Mouse (Mus musculus): ENCODE measurements around the gene Suv39h2. TPM values are rescaled to one million over a fixed set of nuclear protein-coding genes. Genes with fewer than 3 reads are reported as not detected.

The Suv39h2 gene
- polyA plus RNA-seq (2014; fragmentation: Nextera tagmentation; extraction: Ambion mirVana), result 25.1 and 28.8 TPM in 2 replicates

DNA sequence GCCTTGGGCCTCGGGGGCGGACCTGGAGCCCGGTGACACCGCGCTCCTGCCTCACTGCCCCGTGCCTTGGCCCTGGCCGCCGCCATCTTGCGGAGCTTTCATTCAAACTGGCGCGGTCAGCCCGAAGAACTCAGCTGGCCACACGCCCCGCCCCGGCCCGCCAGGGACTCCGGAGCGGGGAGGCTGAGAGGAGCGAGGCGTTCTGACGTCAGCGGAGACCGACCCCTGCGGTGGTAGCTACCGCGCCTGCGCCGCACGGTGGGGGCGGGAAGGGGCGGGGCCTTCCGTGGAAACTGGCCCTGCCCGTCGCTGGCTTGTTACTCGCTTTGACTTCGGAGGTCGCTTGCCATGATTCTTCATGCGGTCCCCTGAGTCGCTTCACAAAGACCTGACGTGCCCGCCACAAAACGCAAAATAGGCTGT lies at the start of gene Suv39h2:
Suv39h2 (minus strand) TSS at position 171 of the 423 bp plus-strand sequence.
- ATAC-seq (ENCODE audit: low FRiP score, low TSS enrichment), result peak; percentile 99
- WGBS, result under 1% methylated on average over 42 of the region's 42 CpGs

DNA sequence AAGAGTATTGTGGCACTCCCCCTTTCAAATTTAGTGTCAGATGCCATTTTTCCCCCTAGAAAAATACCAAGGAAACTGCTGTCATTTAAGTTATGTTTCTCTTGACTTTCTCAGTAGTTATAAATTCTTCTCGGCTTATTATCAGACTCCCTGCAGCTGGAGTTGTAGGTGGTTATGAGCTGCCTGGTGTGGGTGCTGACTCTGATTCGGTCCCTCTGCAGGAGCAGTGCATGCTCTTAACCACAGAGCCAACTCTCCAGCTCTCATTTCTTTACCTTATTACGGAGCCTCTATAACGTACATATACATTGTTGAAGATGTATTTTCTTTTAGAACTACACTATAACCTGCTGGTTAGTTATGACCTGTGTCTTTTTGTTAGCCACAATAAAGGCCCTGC lies 47.7 kb upstream of the Suv39h2 start:
- no peak overlapping the region for H3K4me2 ChIP-seq (replicated peaks; ENCODE audit: low read depth, low read length)
- no peak overlapping the region for H3K27ac ChIP-seq (ENCODE audit: low read depth, low read length)
- no peak overlapping the region for H3K9ac ChIP-seq (ENCODE audit: low read depth, low read length)
- H3K4me3 ChIP-seq (ENCODE audit: low read length), result no peak overlapping the region
- H3K9me3 ChIP-seq (ENCODE audit: control insufficient read depth, low read length), result no peaks in the 10 kb centered on the region
- no peak for ATAC-seq (ENCODE audit: low FRiP score, low TSS enrichment)
- 87% methylated on average over 4 of the region's 4 CpGs for WGBS
- no peaks in the 10 kb centered on the region for H3K27me3 ChIP-seq (ENCODE audit: control insufficient read depth, insufficient read depth, low read length)
- H3K4me1 ChIP-seq (ENCODE audit: control insufficient read depth, insufficient read depth, low read length), result no peaks in the 10 kb centered on the region
- no peaks in the 10 kb centered on the region for H3K36me3 ChIP-seq (ENCODE audit: control insufficient read depth, insufficient read depth, low read length)

More for the DNA sequence above, at the start of gene Suv39h2:
- Histone ChIP-seq H3K9me3 (ENCODE audit: control insufficient read depth, low read length) (no peaks in the 10 kb centered on the region), H3K4me1 (ENCODE audit: control insufficient read depth, insufficient read depth, low read length) (0 out of 2 replicates have a peak, but pooled peaks cover 3% of the 10 kb centered on the region), H3K27ac (ENCODE audit: low read depth, low read length) (peak within 1 kb of the TSS; percentile 95), H3K27me3 (ENCODE audit: control insufficient read depth, insufficient read depth, low read length) (no peaks in the 10 kb centered on the region), H3K9ac (ENCODE audit: low read depth, low read length) (peak within 1 kb of the TSS; percentile 85), H3K4me2 (replicated peaks; ENCODE audit: low read depth, low read length) (peak within 1 kb of the TSS; percentile 68), H3K36me3 (ENCODE audit: control insufficient read depth, insufficient read depth, low read length) (peaks cover 6% of the 10 kb centered on the region), H3K4me3 (ENCODE audit: low read length) (peak within 1 kb of the TSS; percentile 95)

DNA sequence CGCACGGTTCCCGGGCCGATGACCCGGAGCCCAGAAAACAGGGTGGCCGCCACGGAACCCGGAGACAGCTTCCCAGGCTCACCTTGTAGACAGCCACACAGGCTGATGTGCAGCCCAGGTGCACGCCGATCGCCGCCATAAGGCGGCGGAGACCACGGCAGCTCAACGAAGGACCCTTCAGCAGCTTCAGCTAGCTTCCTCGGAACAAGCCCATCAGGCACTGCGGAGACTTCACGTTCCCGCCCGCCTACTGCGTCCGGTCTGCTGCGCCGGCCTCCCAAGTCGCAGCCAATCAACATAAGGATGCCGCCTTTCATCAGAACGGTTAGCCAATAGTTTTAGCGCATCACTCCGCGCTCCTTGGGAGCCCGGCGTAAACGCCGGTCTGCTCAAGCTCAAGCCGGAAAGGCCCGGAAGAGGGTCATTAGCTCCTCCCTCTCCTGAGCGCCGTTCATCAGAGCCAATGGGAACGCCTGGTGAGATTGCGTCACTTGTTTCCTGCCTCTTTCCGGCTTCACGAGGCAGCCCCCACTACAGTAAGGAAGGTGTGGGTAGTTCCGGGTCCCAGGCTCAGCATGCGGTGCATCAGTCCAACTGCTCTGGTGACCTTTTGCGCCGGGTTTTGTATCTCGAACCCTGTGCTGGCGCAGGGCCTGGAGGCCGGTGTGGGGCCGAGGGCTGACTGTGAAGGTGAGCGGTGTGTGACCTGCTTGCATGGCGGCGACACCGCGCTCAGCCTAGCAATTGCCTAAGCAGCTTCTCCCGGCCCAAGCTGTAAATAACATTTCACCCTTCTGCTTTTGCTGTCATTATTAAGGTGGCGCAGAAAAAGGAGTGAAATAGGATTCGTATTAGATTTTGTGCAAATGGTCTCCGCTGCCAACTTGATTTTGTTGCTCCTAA lies 38.0 kb upstream of the Suv39h2 start, which contains the start of the genes Gm45902, Hspa14 and Cdnf:
Gm45902 (minus strand) TSS at position 239 of the 903 bp plus-strand sequence.
Hspa14 (minus strand) TSS at position 263 of the 903 bp plus-strand sequence.
Cdnf (plus strand) TSS at position 479 of the 903 bp plus-strand sequence.
- Histone ChIP-seq H3K27me3 (ENCODE audit: control insufficient read depth, insufficient read depth, low read length) (no peaks in the 10 kb centered on the region), H3K9me3 (ENCODE audit: control insufficient read depth, low read length) (no peaks in the 10 kb centered on the region), H3K4me2 (replicated peaks; ENCODE audit: low read depth, low read length) (peak within 1 kb of the TSS; percentile 79), H3K9ac (ENCODE audit: low read depth, low read length) (peak within 1 kb of the TSS; percentile 88), H3K27ac (ENCODE audit: low read depth, low read length) (peak within 1 kb of the TSS; percentile 82), H3K4me3 (ENCODE audit: low read length) (peak within 1 kb of the TSS; percentile 89), H3K4me1 (ENCODE audit: control insufficient read depth, insufficient read depth, low read length) (peaks cover 9% of the 10 kb centered on the region), H3K36me3 (ENCODE audit: control insufficient read depth, insufficient read depth, low read length) (peaks cover 24% of the 10 kb centered on the region)
- peak; percentile 100 for ATAC-seq (ENCODE audit: low FRiP score, low TSS enrichment)
- 1% methylated on average over 60 of the region's 60 CpGs for WGBS

DNA sequence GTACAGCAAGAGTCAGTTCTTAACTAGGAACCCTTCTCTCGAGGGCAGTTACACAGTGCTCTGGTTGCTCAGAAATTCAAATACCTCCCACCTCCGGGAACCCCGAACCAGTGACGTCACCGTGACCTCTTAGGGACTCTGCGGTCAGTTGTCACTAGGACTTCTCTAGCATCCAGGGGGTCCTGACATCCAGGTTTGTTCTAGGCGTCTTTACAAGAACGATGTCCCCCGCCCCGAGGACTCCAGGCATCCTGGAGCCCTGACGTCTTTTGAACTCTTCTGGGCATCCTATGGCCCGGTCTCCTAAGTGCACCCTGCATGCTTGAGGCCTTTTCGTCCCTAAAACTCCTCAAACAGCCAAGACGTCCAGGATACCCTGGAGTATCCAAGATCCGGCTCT lies 37.2 kb upstream of the Suv39h2 start:
- Histone ChIP-seq H3K4me3 (ENCODE audit: low read length) (peak overlapping the region; percentile 89), H3K27me3 (ENCODE audit: control insufficient read depth, insufficient read depth, low read length) (no peaks in the 10 kb centered on the region), H3K9ac (ENCODE audit: low read depth, low read length) (peak overlapping the region; percentile 88), H3K4me2 (replicated peaks; ENCODE audit: low read depth, low read length) (peak overlapping the region; percentile 79), H3K4me1 (ENCODE audit: control insufficient read depth, insufficient read depth, low read length) (peaks cover 9% of the 10 kb centered on the region), H3K27ac (ENCODE audit: low read depth, low read length) (peak overlapping the region; percentile 82), H3K36me3 (ENCODE audit: control insufficient read depth, insufficient read depth, low read length) (peaks cover 28% of the 10 kb centered on the region), H3K9me3 (ENCODE audit: control insufficient read depth, low read length) (no peaks in the 10 kb centered on the region)
- no peak for ATAC-seq (ENCODE audit: low FRiP score, low TSS enrichment)
- WGBS, result under 1% methylated on average over 15 of the region's 15 CpGs

DNA sequence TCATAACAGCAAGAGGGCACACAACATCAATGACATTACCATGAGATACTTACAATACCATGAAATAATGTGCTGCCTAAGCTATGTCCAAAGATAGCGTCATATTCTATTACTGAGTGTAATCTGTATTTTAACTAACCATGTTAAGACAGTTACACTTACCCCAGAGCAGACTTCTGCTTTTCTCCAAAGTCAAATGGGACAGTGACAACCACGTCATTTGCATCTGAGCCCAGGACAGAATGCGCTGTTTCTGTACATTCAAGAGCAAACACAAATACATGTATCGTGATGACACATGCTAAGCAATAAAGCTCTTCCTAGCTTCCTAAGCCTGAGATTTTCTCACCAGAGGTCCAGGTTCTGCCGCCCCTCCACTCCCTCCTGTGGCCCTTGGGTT lies 26.1 kb upstream of the Suv39h2 start:
- no peak for ATAC-seq (ENCODE audit: low FRiP score, low TSS enrichment)
- H3K4me3 ChIP-seq (ENCODE audit: low read length), result no peak overlapping the region
- H3K4me1 ChIP-seq (ENCODE audit: control insufficient read depth, insufficient read depth, low read length), result no peaks in the 10 kb centered on the region
- no peaks in the 10 kb centered on the region for H3K27me3 ChIP-seq (ENCODE audit: control insufficient read depth, insufficient read depth, low read length)
- no peaks in the 10 kb centered on the region for H3K9me3 ChIP-seq (ENCODE audit: control insufficient read depth, low read length)
- no peak overlapping the region for H3K9ac ChIP-seq (ENCODE audit: low read depth, low read length)
- no peak overlapping the region for H3K4me2 ChIP-seq (replicated peaks; ENCODE audit: low read depth, low read length)
- peaks cover 65% of the 10 kb centered on the region for H3K36me3 ChIP-seq (ENCODE audit: control insufficient read depth, insufficient read depth, low read length)
- 97% methylated on average over 5 of the region's 5 CpGs for WGBS
- H3K27ac ChIP-seq (ENCODE audit: low read depth, low read length), result no peak overlapping the region

DNA sequence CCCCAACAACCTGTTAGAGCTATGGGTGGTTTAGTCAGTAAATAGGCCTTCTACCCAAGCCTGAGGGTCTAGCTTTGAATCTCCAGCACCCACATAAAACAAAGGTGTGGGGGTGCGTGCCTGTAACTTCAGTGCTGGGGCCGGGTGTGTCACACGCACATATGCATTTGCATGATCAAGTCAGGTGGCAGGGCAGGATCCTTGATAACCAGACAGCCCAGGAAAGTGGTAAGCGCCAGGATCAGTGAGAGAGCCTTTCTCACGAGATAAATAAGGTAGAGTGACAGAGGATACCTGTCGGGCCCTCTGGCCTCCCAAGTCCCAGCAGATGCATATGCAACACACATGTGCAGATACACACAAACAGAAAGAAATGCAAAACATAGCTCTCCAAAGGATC lies 24.7 kb upstream of the Suv39h2 start:
- no peaks in the 10 kb centered on the region for H3K9me3 ChIP-seq (ENCODE audit: control insufficient read depth, low read length)
- no peak for ATAC-seq (ENCODE audit: low FRiP score, low TSS enrichment)
- WGBS, result 93% methylated on average over 6 of the region's 6 CpGs

DNA sequence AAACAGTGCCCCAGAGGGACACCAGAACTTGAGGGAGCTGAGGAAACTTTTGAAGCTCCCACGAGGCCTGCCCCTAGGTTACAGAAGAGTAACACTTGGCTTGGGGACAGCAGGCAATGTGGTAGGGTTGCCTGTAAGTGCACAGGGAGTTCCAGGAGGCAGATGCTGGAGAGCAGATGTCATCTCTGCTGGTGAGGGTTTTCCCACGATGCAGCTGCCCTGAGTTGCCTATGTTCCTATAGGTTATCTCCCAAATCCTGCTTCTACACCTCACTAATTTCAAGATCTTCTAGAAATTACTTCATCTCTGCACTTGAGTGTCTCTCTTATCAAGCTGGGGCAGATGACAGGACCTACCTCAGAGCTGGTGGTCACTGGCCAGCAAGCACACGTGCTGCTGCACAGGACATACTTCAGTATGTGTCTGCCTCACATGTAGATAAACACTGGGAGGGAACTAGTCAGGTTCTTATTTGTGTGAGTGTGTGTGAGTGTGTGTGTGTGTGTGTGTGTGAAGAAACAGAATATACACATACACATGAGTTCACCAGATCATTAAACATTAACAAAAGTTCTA lies 19.1 kb upstream of the Suv39h2 start:
- Histone ChIP-seq H3K4me2 (replicated peaks; ENCODE audit: low read depth, low read length) (no peak overlapping the region), H3K9ac (ENCODE audit: low read depth, low read length) (no peak overlapping the region), H3K27me3 (ENCODE audit: control insufficient read depth, insufficient read depth, low read length) (no peaks in the 10 kb centered on the region), H3K36me3 (ENCODE audit: control insufficient read depth, insufficient read depth, low read length) (peaks cover 79% of the 10 kb centered on the region), H3K4me1 (ENCODE audit: control insufficient read depth, insufficient read depth, low read length) (no peaks in the 10 kb centered on the region), H3K9me3 (ENCODE audit: control insufficient read depth, low read length) (no peaks in the 10 kb centered on the region), H3K27ac (ENCODE audit: low read depth, low read length) (no peak overlapping the region), H3K4me3 (ENCODE audit: low read length) (no peak overlapping the region)
- no peak for ATAC-seq (ENCODE audit: low FRiP score, low TSS enrichment)
- 92% methylated on average over 3 of the region's 3 CpGs for WGBS

More for the DNA sequence above, 24.7 kb upstream of the Suv39h2 start:
- no peak overlapping the region for H3K4me3 ChIP-seq (ENCODE audit: low read length)
- no peak overlapping the region for H3K27ac ChIP-seq (ENCODE audit: low read depth, low read length)
- no peaks in the 10 kb centered on the region for H3K27me3 ChIP-seq (ENCODE audit: control insufficient read depth, insufficient read depth, low read length)
- no peaks in the 10 kb centered on the region for H3K4me1 ChIP-seq (ENCODE audit: control insufficient read depth, insufficient read depth, low read length)
- H3K4me2 ChIP-seq (replicated peaks; ENCODE audit: low read depth, low read length), result no peak overlapping the region
- no peak overlapping the region for H3K9ac ChIP-seq (ENCODE audit: low read depth, low read length)
- H3K36me3 ChIP-seq (ENCODE audit: control insufficient read depth, insufficient read depth, low read length), result peaks cover 64% of the 10 kb centered on the region

DNA sequence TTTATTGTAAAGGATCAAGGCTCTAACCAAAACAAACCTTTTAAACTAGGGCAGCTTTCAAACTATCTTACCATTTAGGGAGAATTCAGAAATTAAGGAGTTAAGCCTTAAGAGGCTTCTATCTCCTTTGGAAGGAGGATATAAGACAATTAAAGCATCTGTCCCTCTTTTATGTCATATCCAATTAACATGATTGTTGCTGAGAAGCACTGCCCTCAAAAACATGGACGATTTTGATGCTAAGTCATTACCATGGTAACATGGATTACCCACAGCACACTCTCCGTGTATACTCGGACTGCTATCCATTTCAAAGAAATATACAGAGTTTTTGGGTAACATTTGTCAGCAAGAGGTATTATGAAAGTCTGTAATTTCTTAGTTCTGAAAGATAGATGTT lies 15.0 kb upstream of the Suv39h2 start:
- H3K4me1 ChIP-seq (ENCODE audit: control insufficient read depth, insufficient read depth, low read length), result no peaks in the 10 kb centered on the region
- no peaks in the 10 kb centered on the region for H3K9me3 ChIP-seq (ENCODE audit: control insufficient read depth, low read length)
- H3K27me3 ChIP-seq (ENCODE audit: control insufficient read depth, insufficient read depth, low read length), result no peaks in the 10 kb centered on the region
- no peak overlapping the region for H3K4me3 ChIP-seq (ENCODE audit: low read length)
- peaks cover 49% of the 10 kb centered on the region for H3K36me3 ChIP-seq (ENCODE audit: control insufficient read depth, insufficient read depth, low read length)
- 91% methylated on average over 3 of the region's 3 CpGs for WGBS
- no peak overlapping the region for H3K27ac ChIP-seq (ENCODE audit: low read depth, low read length)
- no peak for ATAC-seq (ENCODE audit: low FRiP score, low TSS enrichment)
- no peak overlapping the region for H3K4me2 ChIP-seq (replicated peaks; ENCODE audit: low read depth, low read length)
- H3K9ac ChIP-seq (ENCODE audit: low read depth, low read length), result no peak overlapping the region

DNA sequence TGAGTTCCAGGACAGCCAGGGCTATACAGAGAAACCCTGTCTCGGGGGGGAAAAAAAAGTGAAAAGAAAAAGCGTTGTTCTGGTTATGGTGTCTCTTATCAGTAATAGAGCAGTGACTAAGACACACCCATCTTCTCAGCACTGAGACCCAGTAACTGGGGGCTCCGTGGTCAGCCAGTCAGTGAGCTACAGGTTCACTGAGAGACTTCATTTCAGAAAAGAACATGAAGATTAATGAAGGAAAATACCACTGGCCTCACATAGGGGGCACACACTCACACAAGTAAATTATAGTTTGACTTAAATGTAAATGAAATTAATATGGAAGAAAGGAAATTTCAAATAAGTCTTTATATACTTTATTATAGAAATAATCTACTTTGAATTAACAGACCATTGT lies 5.4 kb upstream of the Suv39h2 start:
- Histone ChIP-seq H3K4me2 (replicated peaks; ENCODE audit: low read depth, low read length) (no peak overlapping the region), H3K4me1 (ENCODE audit: control insufficient read depth, insufficient read depth, low read length) (0 out of 2 replicates have a peak, but pooled peaks cover 3% of the 10 kb centered on the region), H3K27me3 (ENCODE audit: control insufficient read depth, insufficient read depth, low read length) (no peaks in the 10 kb centered on the region), H3K9ac (ENCODE audit: low read depth, low read length) (no peak overlapping the region), H3K36me3 (ENCODE audit: control insufficient read depth, insufficient read depth, low read length) (no peaks in the 10 kb centered on the region), H3K4me3 (ENCODE audit: low read length) (no peak overlapping the region), H3K9me3 (ENCODE audit: control insufficient read depth, low read length) (no peaks in the 10 kb centered on the region), H3K27ac (ENCODE audit: low read depth, low read length) (no peak overlapping the region)
- WGBS, result 86% methylated on average over 3 of the region's 3 CpGs
- ATAC-seq (ENCODE audit: low FRiP score, low TSS enrichment), result no peak

All from kidney, embryonic 14.5 days (tissue).